ENCODE assay signal across 8 mouse cellular contexts in the genomic region with DNA sequence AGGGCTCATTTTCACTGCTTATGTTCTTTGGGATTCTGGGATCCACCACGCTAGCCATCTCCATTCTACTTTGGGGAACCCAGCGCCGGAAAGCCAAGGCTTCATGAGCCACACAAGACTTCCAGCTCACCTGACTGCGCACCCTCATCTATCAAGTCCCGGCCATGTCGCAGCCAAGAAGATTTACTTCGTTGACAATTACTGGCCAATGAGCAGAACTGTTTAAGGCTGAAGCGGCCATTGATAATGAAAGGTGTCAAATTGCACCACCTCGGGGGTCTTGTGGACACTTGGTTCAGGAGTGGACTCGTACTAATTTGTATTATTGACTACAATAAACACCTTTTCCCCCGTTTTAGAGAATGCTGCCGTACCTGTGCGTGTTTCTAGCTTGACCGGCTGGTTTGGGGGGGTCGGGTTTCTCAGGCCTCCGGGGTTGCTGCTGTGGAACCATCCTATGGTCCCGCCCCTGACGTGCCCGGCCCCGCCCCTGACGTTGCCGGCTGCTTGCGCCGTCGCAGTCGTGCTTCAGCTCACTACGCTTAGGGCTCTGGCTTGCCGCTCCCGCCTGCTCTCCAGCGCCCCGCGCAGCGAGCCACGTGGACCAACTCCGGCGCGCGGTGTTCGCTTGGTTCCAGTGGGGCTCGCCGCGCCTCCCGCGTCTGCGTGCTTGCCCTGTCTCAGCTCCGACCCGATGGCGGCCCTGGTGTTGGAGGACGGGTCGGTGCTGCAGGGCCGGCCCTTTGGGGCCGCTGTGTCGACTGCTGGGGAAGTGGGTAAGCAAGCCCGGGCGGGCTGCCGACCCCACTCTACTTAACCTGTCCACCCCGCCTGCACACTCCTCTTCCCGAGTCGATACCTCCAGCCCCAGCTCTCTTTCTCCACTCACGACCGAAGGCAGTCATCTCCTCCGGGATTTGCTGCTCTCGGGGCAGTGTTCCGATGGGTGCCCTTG. TPM values are rescaled to one million over a fixed set of nuclear protein-coding genes. Genes with fewer than 3 reads are reported as not detected.
DNase-seq lines count a peak whose midpoint lies in the region; ATAC-seq lines count a peak whose summit lies in the region.

Gene Cad, plus strand, starts transcription at position 520 of the 955 bp plus-strand sequence.

- H3K36me3 ChIP-seq in megakaryocyte, embryonic 14.5 days (replicated peaks; ENCODE audit: low read length), result peaks cover 48% of the 10 kb centered on the region

- DNase-seq in ZHBTc4 (ENCODE audit: low read depth, low spot score), result peak; percentile 97
- DNase-seq in gastrocnemius, adult 8-10 months (ENCODE audit: low spot score in 2 of 2), result peak; percentile 92 to 93
- DNase-seq in hindlimb bud, embryonic 11.5 days (ENCODE audit: extremely low spot score, low read depth, low spot score), result peak; percentile 67
- peak; percentile 83 to 92 for DNase-seq in left cerebral cortex, adult 8-10 months (ENCODE audit: low spot score in 2 of 2)
- peak; percentile 95 to 96 for DNase-seq in right cerebral cortex, postnatal 10 days (ENCODE audit: low spot score in 2 of 2)
- DNase-seq in urinary bladder, postnatal 25 days (ENCODE audit: low spot score), result peak; percentile 95

- H3K4me3 ChIP-seq in megakaryocyte, embryonic 14.5 days (replicated peaks), result peak within 1 kb of the TSS; percentile 97

- H3K27me3 ChIP-seq in megakaryocyte, embryonic 14.5 days (replicated peaks), result no peaks in the 10 kb centered on the region

- peak; percentile 95 for ATAC-seq in common myeloid progenitor, adult 5-6 weeks (replicated peaks; ENCODE audit: low read depth, poor library complexity, severe bottlenecking)

- H3K9me3 ChIP-seq in megakaryocyte, embryonic 14.5 days, result no peaks in the 10 kb centered on the region

- H3K4me1 ChIP-seq in megakaryocyte, embryonic 14.5 days, result peaks cover 46% of the 10 kb centered on the region

RNA-seq across cellular contexts. Expression of gene Cad, which starts in this region (rescaled TPM):
- total RNA-seq in common myeloid progenitor, adult 5-6 weeks (2017), result 56.5 and 59.6 TPM in 2 replicates
- 10 to 100 TPM; 25.5 to 30.8 (median 27.9) TPM for total RNA-seq in gastrocnemius, adult 8-10 months (2022)
- total RNA-seq in left cerebral cortex, adult 8-10 months (2022), result 10 to 100 TPM; 16.8 to 28.5 (median 20.1) TPM
- polyA plus RNA-seq in megakaryocyte, embryonic 14.5 days (2012; ENCODE audit: insufficient read depth, low replicate concordance), result 218 and 333 TPM in 2 replicates

Comparison
In these comparisons a context has a peak if more than half of its experiments do, and no peak if none do; other contexts are left out.
1. Peak in every context shown above with its lines: DNase-seq, ATAC-seq and H3K4me3 ChIP-seq.